Mouse (Mus musculus): ENCODE measurements around the gene Gpn1. TPM values are rescaled to one million over a fixed set of nuclear protein-coding genes. Genes with fewer than 3 reads are reported as not detected.

Gpn1 gene
- polyA plus RNA-seq, 1 experiment from 2014 or later, result 67.2 TPM

GRCm38 (mm10) chr5:31528560-31528959 lies 34.0 kb downstream of the Gpn1 start:
- Histone ChIP-seq H3K4me2 (replicated peaks; ENCODE audit: low read depth, low read length) (no peak overlapping the region), H3K9me3 (ENCODE audit: low read length) (no peaks in the 10 kb centered on the region), H3K27ac (ENCODE audit: low read length) (no peak overlapping the region), H3K4me3 (ENCODE audit: low read length) (no peak overlapping the region), H3K9ac (replicated peaks; ENCODE audit: low read length) (no peak overlapping the region), H3K36me3 (ENCODE audit: insufficient read depth, low read length) (peaks cover 40% of the 10 kb centered on the region), H3K4me1 (ENCODE audit: insufficient read depth, low read length) (peaks cover 29% of the 10 kb centered on the region), H3K27me3 (ENCODE audit: insufficient read depth, low read length) (no peaks in the 10 kb centered on the region)
- 52% methylated on average over 2 of the region's 2 CpGs for WGBS
- ATAC-seq (ENCODE audit: low FRiP score, low TSS enrichment), result no peak

- H3K27me3 ChIP-seq (ENCODE audit: insufficient read depth, low read length), result no peaks in the 10 kb centered on the region
- H3K9me3 ChIP-seq (ENCODE audit: low read length), result no peaks in the 10 kb centered on the region
- 92% methylated on average over 2 of the region's 2 CpGs for WGBS
- no peak overlapping the region for H3K9ac ChIP-seq (replicated peaks; ENCODE audit: low read length)
- H3K4me3 ChIP-seq (ENCODE audit: low read length), result no peak overlapping the region
- H3K4me2 ChIP-seq (replicated peaks; ENCODE audit: low read depth, low read length), result no peak overlapping the region
- H3K4me1 ChIP-seq (ENCODE audit: insufficient read depth, low read length), result no peaks in the 10 kb centered on the region
- H3K36me3 ChIP-seq (ENCODE audit: insufficient read depth, low read length), result peaks cover 63% of the 10 kb centered on the region
- no peak overlapping the region for H3K27ac ChIP-seq (ENCODE audit: low read length)
- no peak for ATAC-seq (ENCODE audit: low FRiP score, low TSS enrichment)
These were observed 40.7 kb downstream of the Gpn1 start for GRCm38 (mm10) chr5:31535228-31535627.

- Histone ChIP-seq H3K9ac (replicated peaks; ENCODE audit: low read length) (no peak overlapping the region), H3K4me3 (ENCODE audit: low read length) (no peak overlapping the region), H3K4me2 (replicated peaks; ENCODE audit: low read depth, low read length) (no peak overlapping the region), H3K36me3 (ENCODE audit: insufficient read depth, low read length) (peaks cover 32% of the 10 kb centered on the region), H3K4me1 (ENCODE audit: insufficient read depth, low read length) (peaks cover 15% of the 10 kb centered on the region), H3K27ac (ENCODE audit: low read length) (no peak overlapping the region), H3K9me3 (ENCODE audit: low read length) (no peaks in the 10 kb centered on the region), H3K27me3 (ENCODE audit: insufficient read depth, low read length) (no peaks in the 10 kb centered on the region)
- 46% methylated on average over 1 of the region's 1 CpGs for WGBS
- ATAC-seq (ENCODE audit: low FRiP score, low TSS enrichment), result no peak
These were observed 64.9 kb downstream of the Gpn1 start for GRCm38 (mm10) chr5:31559401-31559800.

- 97% methylated on average over 2 of the region's 2 CpGs for WGBS
- no peaks in the 10 kb centered on the region for H3K27me3 ChIP-seq (ENCODE audit: insufficient read depth, low read length)
- no peak for ATAC-seq (ENCODE audit: low FRiP score, low TSS enrichment)
- no peak overlapping the region for H3K27ac ChIP-seq (ENCODE audit: low read length)
- H3K4me2 ChIP-seq (replicated peaks; ENCODE audit: low read depth, low read length), result no peak overlapping the region
- H3K9me3 ChIP-seq (ENCODE audit: low read length), result no peaks in the 10 kb centered on the region
- H3K4me1 ChIP-seq (ENCODE audit: insufficient read depth, low read length), result peaks cover 17% of the 10 kb centered on the region
- H3K36me3 ChIP-seq (ENCODE audit: insufficient read depth, low read length), result peaks cover 25% of the 10 kb centered on the region
- H3K9ac ChIP-seq (replicated peaks; ENCODE audit: low read length), result no peak overlapping the region
- no peak overlapping the region for H3K4me3 ChIP-seq (ENCODE audit: low read length)
These were observed 65.8 kb downstream of the Gpn1 start for GRCm38 (mm10) chr5:31560352-31560751.

GRCm38 (mm10) chr5:31562036-31562666 lies 67.6 kb downstream of the Gpn1 start:
- no peaks in the 10 kb centered on the region for H3K9me3 ChIP-seq (ENCODE audit: low read length)
- ATAC-seq (ENCODE audit: low FRiP score, low TSS enrichment), result no peak
- peaks cover 13% of the 10 kb centered on the region; the same call in 1 of the 2 replicates for H3K36me3 ChIP-seq (ENCODE audit: insufficient read depth, low read length)
- peaks cover 19% of the 10 kb centered on the region for H3K4me1 ChIP-seq (ENCODE audit: insufficient read depth, low read length)
- H3K9ac ChIP-seq (replicated peaks; ENCODE audit: low read length), result no peak overlapping the region
- H3K4me3 ChIP-seq (ENCODE audit: low read length), result no peak overlapping the region
- 68% methylated on average over 7 of the region's 7 CpGs for WGBS
- H3K27me3 ChIP-seq (ENCODE audit: insufficient read depth, low read length), result no peaks in the 10 kb centered on the region
- peak overlapping the region; percentile 5 for H3K27ac ChIP-seq (ENCODE audit: low read length)
- no peak overlapping the region for H3K4me2 ChIP-seq (replicated peaks; ENCODE audit: low read depth, low read length)

Other genes starting within 250 kb of the Gpn1 start
- 22.9 and 26.8 TPM in 2 replicates for gene Krtcap3, start 243.1 kb upstream of the Gpn1 start, polyA plus RNA-seq (2015; fragmentation: Nextera tagmentation; extraction: Ambion mirVana)
- gene Ift172, start 203.6 kb upstream of the Gpn1 start, polyA plus RNA-seq (2015; fragmentation: Nextera tagmentation; extraction: Ambion mirVana), result 39.7 and 40.6 TPM in 2 replicates
- gene Fndc4, start 198.7 kb upstream of the Gpn1 start, polyA plus RNA-seq (2015; fragmentation: Nextera tagmentation; extraction: Ambion mirVana), result 42.5 and 46.1 TPM in 2 replicates
- 0.24 and 0.45 TPM in 2 replicates for gene Gckr, start 197.3 kb upstream of the Gpn1 start, polyA plus RNA-seq (2015; fragmentation: Nextera tagmentation; extraction: Ambion mirVana)
- 55.2 and 62.2 TPM in 2 replicates for gene Zfp512, start 42.3 kb upstream of the Gpn1 start, polyA plus RNA-seq (2015; fragmentation: Nextera tagmentation; extraction: Ambion mirVana)
- 0.17 TPM in 1 of 2 replicates, not detected in the other for gene 4930548H24Rik, start 9.0 kb upstream of the Gpn1 start, polyA plus RNA-seq (2015; fragmentation: Nextera tagmentation; extraction: Ambion mirVana)
- 31.7 and 36.7 TPM in 2 replicates for gene Slc4a1ap, start 32.3 kb downstream of the Gpn1 start, polyA plus RNA-seq (2015; fragmentation: Nextera tagmentation; extraction: Ambion mirVana)
- 26.1 and 32.7 TPM in 2 replicates for gene Supt7l, start 33.1 kb downstream of the Gpn1 start, polyA plus RNA-seq (2015; fragmentation: Nextera tagmentation; extraction: Ambion mirVana)
- gene Mrpl33, start 102.2 kb downstream of the Gpn1 start, polyA plus RNA-seq (2015; fragmentation: Nextera tagmentation; extraction: Ambion mirVana), result 237 and 260 TPM in 2 replicates
- gene Rbks, start 202.9 kb downstream of the Gpn1 start, polyA plus RNA-seq (2015; fragmentation: Nextera tagmentation; extraction: Ambion mirVana), result 4.6 and 5.8 TPM in 2 replicates
- 69.4 and 77.3 TPM in 2 replicates for gene Babam2, start 202.9 kb downstream of the Gpn1 start, polyA plus RNA-seq (2015; fragmentation: Nextera tagmentation; extraction: Ambion mirVana)